9 mouse cellular contexts compared by ENCODE assay signal in genomic region chr4:46991016-46991958, GRCm38 (mm10). TPM values are rescaled to one million over a fixed set of nuclear protein-coding genes. Genes with fewer than 3 reads are reported as not detected.
A peak's percentile ranks its signal among the peaks of the same experiment; 100 is the strongest.
DNase-seq lines count a peak whose midpoint lies in the region; ATAC-seq and TF ChIP-seq lines count a peak whose summit lies in the region.
"Had no signal": no experiment of that assay in that cellular context is flagged by ENCODE, and none has a peak within 500 bp of the region (broad histone marks: within the 10 kb centered on the region; RNA-seq: fewer than 3 reads in every experiment).

TSS of gene Gabbr2 (minus strand) at chr4:46991873.

- H3K4me1 ChIP-seq in embryonic fibroblast, embryonic 13.5 days (ENCODE audit: control insufficient read depth, insufficient read depth, low read length) = no peaks in the 10 kb centered on the region
- no peaks in the 10 kb centered on the region; the same call in 1 of the 2 replicates for H3K4me1 ChIP-seq in kidney, postnatal 0 days (replicated peaks; ENCODE audit: insufficient read depth, low read length)
- 0 out of 2 replicates have a peak, but pooled peaks cover 4% of the 10 kb centered on the region for H3K4me1 ChIP-seq in liver, embryonic 12.5 days

- peak within 1 kb of the TSS; percentile 85 for H3K4me2 ChIP-seq in kidney, postnatal 0 days (ENCODE audit: low read length)
- H3K4me2 ChIP-seq in liver, embryonic 12.5 days = peak within 1 kb of the TSS; percentile 67

- TF ChIP-seq POLR2A in embryonic fibroblast, embryonic 13.5 days (IDR thresholded peaks at IDR 0.05; ENCODE audit: low read depth, low read length) = no peak

- H3K36me3 ChIP-seq in kidney, postnatal 0 days (ENCODE audit: insufficient read depth, low read length) = no peaks in the 10 kb centered on the region
- H3K36me3 ChIP-seq in liver, embryonic 12.5 days = no peaks in the 10 kb centered on the region

- H3K9me3 ChIP-seq in kidney, postnatal 0 days (replicated peaks; ENCODE audit: low read length) = no peaks in the 10 kb centered on the region
- H3K9me3 ChIP-seq in liver, embryonic 12.5 days (replicated peaks) = no peaks in the 10 kb centered on the region

- TF ChIP-seq CTCF in embryonic fibroblast, embryonic 13.5 days (IDR thresholded peaks at IDR 0.05; ENCODE audit: borderline replicate concordance, insufficient read depth, low read length) = no peak
- no peak for TF ChIP-seq CTCF in kidney, postnatal 0 days (IDR thresholded peaks at IDR 0.05; ENCODE audit: low read depth)

- peaks cover 44% of the 10 kb centered on the region for H3K27me3 ChIP-seq in kidney, postnatal 0 days (ENCODE audit: insufficient read depth, low read length)
- H3K27me3 ChIP-seq in liver, embryonic 12.5 days (replicated peaks) = peaks cover 79% of the 10 kb centered on the region

- 0 out of 2 replicates have a peak within 1 kb of the TSS, but pooled peaks have one; percentile 2 for H3K4me3 ChIP-seq in embryonic fibroblast, embryonic 13.5 days (ENCODE audit: insufficient read depth, low read length)
- peak within 1 kb of the TSS; percentile 43 for H3K4me3 ChIP-seq in kidney, postnatal 0 days (replicated peaks; ENCODE audit: low read depth, low read length)
- H3K4me3 ChIP-seq in liver, embryonic 12.5 days = peak within 1 kb of the TSS; percentile 43
- H3K4me3 ChIP-seq: erythroblast, embryonic 14.5 days had no signal

- no peak within 1 kb of the TSS for H3K9ac ChIP-seq in kidney, postnatal 0 days (ENCODE audit: low read depth, low read length)
- no peak within 1 kb of the TSS for H3K9ac ChIP-seq in liver, embryonic 12.5 days

- WGBS in kidney, postnatal 0 days = under 1% methylated on average over 100 of the region's 134 CpGs
- 5% methylated on average over 113 of the region's 134 CpGs for WGBS in liver, embryonic 12.5 days (ENCODE audit: insufficient replicate concordance)

- H3K27ac ChIP-seq in embryonic fibroblast, embryonic 13.5 days (ENCODE audit: insufficient read depth, low read length) = no peak within 1 kb of the TSS
- no peak within 1 kb of the TSS for H3K27ac ChIP-seq in kidney, postnatal 0 days
- no peak within 1 kb of the TSS for H3K27ac ChIP-seq in liver, embryonic 12.5 days

- peak; percentile 38 for DNase-seq in adrenal gland, adult 2 months
- DNase-seq in adrenal gland, adult 18-20 months (ENCODE audit: low spot score in 2 of 2) = no peak
- peak; percentile 12 to 18 for DNase-seq in adrenal gland, postnatal 36 days
- no peak for DNase-seq in kidney, postnatal 0 days (ENCODE audit: low spot score)
- DNase-seq in right cerebral cortex, postnatal 36 days (ENCODE audit: low spot score in 2 of 2) = peak; percentile 70 to 78
- DNase-seq in urinary bladder, postnatal 36 days (ENCODE audit: low spot score in 2 of 2) = no peak

- ATAC-seq in kidney, postnatal 0 days (replicated peaks; ENCODE audit: low FRiP score, low read depth) = no peak
- no peak for ATAC-seq in liver, embryonic 12.5 days

RNA-seq across cellular contexts. Expression of gene Gabbr2, which starts in this region (rescaled TPM):
- under 1 TPM; 0.17 to 0.24 TPM for total RNA-seq in adrenal gland, adult 2 months (2021)
- polyA plus RNA-seq in adrenal gland, adult 2 months (2012; rRNA removed) = 0.07 and 0.22 TPM in 2 replicates
- under 1 TPM; 0.27 to 0.35 TPM for total RNA-seq in adrenal gland, adult 18-20 months (2021)
- under 1 TPM in 1 of 2 experiments, not detected in 1; 0.20 TPM for total RNA-seq in adrenal gland, postnatal 36 days (2021)
- 0.30 TPM in 1 of 2 replicates, not detected in the other for polyA plus RNA-seq in embryonic fibroblast, embryonic 13.5 days (2011; ENCODE audit: insufficient read length, low read depth, missing spikeins)
- polyA plus RNA-seq in kidney, postnatal 0 days (2015; fragmentation: Nextera tagmentation; extraction: Ambion mirVana) = 0.15 and 0.22 TPM in 2 replicates
- 0.08 and 0.28 TPM in 2 replicates for polyA plus RNA-seq in liver, embryonic 12.5 days (2016; fragmentation: Nextera tagmentation; extraction: Ambion mirVana)
- polyA plus RNA-seq: erythroblast, embryonic 14.5 days had no signal

Comparison
In these comparisons a context has a peak if more than half of its experiments do, and no peak if none do; other contexts are left out.
1. Peak in DNase-seq in adrenal gland, adult 2 months; RNA of the gene not detected or under 1 TPM.
2. Peak in DNase-seq in adrenal gland, postnatal 36 days; RNA of the gene not detected or under 1 TPM.
3. DNase-seq: peak in right cerebral cortex, postnatal 36 days (2 of 2); none in adrenal gland, adult 18-20 months (0 of 2), kidney, postnatal 0 days (single experiment) and urinary bladder, postnatal 36 days (0 of 2).
4. Peak in every context shown above with its lines, with median percentiles within 50 percentile points of each other: H3K4me3 ChIP-seq.